Mouse (Mus musculus): ENCODE data around the gene U2af1.

DNA sequence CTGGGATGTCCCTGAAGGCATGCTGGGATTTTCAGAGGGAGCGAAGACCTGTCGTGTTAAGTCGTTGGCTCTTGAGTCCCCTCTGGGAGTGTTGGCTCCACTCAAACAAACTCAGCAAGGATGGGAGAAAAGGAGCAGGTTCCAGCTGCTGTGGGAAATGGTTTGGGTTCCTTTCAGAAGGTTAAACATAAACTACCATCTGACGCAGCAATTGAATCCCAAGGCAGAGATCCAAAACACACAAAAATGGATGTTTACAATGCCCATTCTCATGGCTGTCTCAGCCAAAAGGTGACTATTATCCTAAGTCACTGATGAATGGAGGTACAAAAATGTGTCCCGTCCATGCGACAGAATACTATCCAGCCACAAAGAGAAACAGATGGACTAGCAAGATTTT lies 25.7 kb downstream of the U2af1 start:
- TF ChIP-seq CTCF (IDR thresholded peaks at IDR 0.05; ENCODE audit: extremely low read depth, insufficient read length, insufficient replicate concordance, low read depth, low read length) (no peak), POLR2A (IDR thresholded peaks at IDR 0.05; ENCODE audit: low read depth, low read length) (no peak)

Data from small intestine, adult 2 months (tissue).